ENCODE assay signal across 13 mouse cellular contexts in the genomic region with DNA sequence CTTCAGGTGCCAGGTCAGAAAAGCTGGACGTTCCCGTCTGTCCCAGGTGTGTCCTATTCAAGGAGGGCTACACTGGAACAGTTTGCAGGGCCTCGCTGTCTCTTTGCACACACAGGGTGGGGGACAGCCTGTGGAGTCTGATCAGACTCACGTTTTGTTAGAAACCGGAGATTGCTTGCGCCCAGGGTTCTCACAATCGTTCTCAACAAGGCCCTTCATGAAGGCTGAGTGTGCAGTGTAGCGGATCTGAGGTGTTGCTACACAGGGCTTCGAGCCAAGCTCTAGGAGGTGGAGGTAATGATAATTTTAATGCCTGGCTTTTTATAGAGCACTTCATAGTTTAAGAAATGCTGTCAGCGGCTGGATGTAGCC. TPM values are rescaled to one million over a fixed set of nuclear protein-coding genes. Genes with fewer than 3 reads are reported as not detected.
DNase-seq lines count a peak whose midpoint lies in the region; ATAC-seq and TF ChIP-seq lines count a peak whose summit lies in the region.
"Had no signal": no experiment of that assay in that cellular context is flagged by ENCODE, and none has a peak within 500 bp of the region (broad histone marks: within the 10 kb centered on the region; RNA-seq: fewer than 3 reads in every experiment).

No protein-coding gene starts in this region.

- in situ Hi-C loops in Patski (cut with MboI; ENCODE audit: low pct_unique_long_range_greater_than_20kb): no loop called here

- POLR2A ChIA-PET in Patski (lab: Charles Lee): interaction anchor here (0.6 kb wide), 1 partner anchor 14 kb away, joined by 4 read pairs; no protein-coding TSS in a partner anchor

- no peak for TF ChIP-seq POLR2A in kidney, adult 2 months (IDR thresholded peaks at IDR 0.05; ENCODE audit: low read depth, low read length)

- CTCF ChIA-PET in Patski (lab: Charles Lee): no interaction called here

- H3K27ac ChIP-seq in heart, embryonic 15.5 days: peak overlapping the region; percentile 83
- no peak overlapping the region for H3K27ac ChIP-seq in kidney, adult 2 months (ENCODE audit: insufficient read depth, low read depth, low read length)
- H3K27ac ChIP-seq in limb, embryonic 15.5 days: peak overlapping the region; percentile 92
- H3K27ac ChIP-seq: liver, embryonic 13.5 days had no signal

- no peaks in the 10 kb centered on the region for H3K36me3 ChIP-seq in heart, embryonic 15.5 days
- H3K36me3 ChIP-seq in kidney, adult 2 months (ENCODE audit: control insufficient read depth, insufficient read depth, low read length): no peaks in the 10 kb centered on the region
- H3K36me3 ChIP-seq in limb, embryonic 15.5 days: no peaks in the 10 kb centered on the region
- H3K36me3 ChIP-seq: liver, embryonic 13.5 days had no signal

- DNase-seq in heart, postnatal 25 days (ENCODE audit: low spot score): no peak
- no peak for DNase-seq in Patski (ENCODE audit: low read depth, low spot score)
- DNase-seq in kidney, adult 2 months: peak; percentile 55
- no peak for DNase-seq in right cerebral cortex, adult 18-20 months
- no peak for DNase-seq in frontal cortex, postnatal 10 days (ENCODE audit: low spot score in 2 of 2)
- no peak for DNase-seq in thymus, postnatal 36 days
- DNase-seq: adrenal gland, adult 2 months; B cell, adult 2 months; liver, embryonic 13.5 days; right cerebral cortex, postnatal 25 days had no signal

- H3K9ac ChIP-seq in heart, embryonic 15.5 days: no peak overlapping the region
- H3K9ac ChIP-seq in limb, embryonic 15.5 days: no peak overlapping the region
- H3K9ac ChIP-seq: liver, embryonic 13.5 days had no signal

- intact Hi-C loops in heart, postnatal 25 days (cut with DNase I): no loop called here

- WGBS in heart, embryonic 15.5 days: 34% methylated on average over 10 of the region's 10 CpGs
- WGBS in kidney, adult 2 months: 34% methylated on average over 10 of the region's 10 CpGs
- 26% methylated on average over 10 of the region's 10 CpGs for WGBS in limb, embryonic 15.5 days

- H3K9me3 ChIP-seq in heart, embryonic 15.5 days (replicated peaks): 0 out of 2 replicates have a peak, but pooled peaks cover 5% of the 10 kb centered on the region
- H3K9me3 ChIP-seq in limb, embryonic 15.5 days: no peaks in the 10 kb centered on the region

- no peaks in the 10 kb centered on the region for H3K27me3 ChIP-seq in heart, embryonic 15.5 days
- no peaks in the 10 kb centered on the region for H3K27me3 ChIP-seq in Patski
- H3K27me3 ChIP-seq in kidney, adult 2 months (replicated peaks; ENCODE audit: control insufficient read depth, insufficient read depth, low read length): no peaks in the 10 kb centered on the region
- no peaks in the 10 kb centered on the region for H3K27me3 ChIP-seq in limb, embryonic 15.5 days
- H3K27me3 ChIP-seq: liver, embryonic 13.5 days had no signal

- TF ChIP-seq CTCF in Patski (IDR thresholded peaks at IDR 0.05): no peak
- TF ChIP-seq CTCF in kidney, adult 2 months (conservative IDR thresholded peaks at IDR 0.05; ENCODE audit: insufficient read depth, insufficient read length, low read depth, low read length): no peak

- H3K4me1 ChIP-seq in heart, embryonic 15.5 days (replicated peaks): peaks cover 15% of the 10 kb centered on the region
- H3K4me1 ChIP-seq in kidney, adult 2 months (ENCODE audit: control insufficient read depth, insufficient read depth, low read length): no peaks in the 10 kb centered on the region
- H3K4me1 ChIP-seq in limb, embryonic 15.5 days: peaks cover 28% of the 10 kb centered on the region
- H3K4me1 ChIP-seq: liver, embryonic 13.5 days had no signal

- no peak overlapping the region for H3K4me3 ChIP-seq in heart, embryonic 15.5 days
- no peak overlapping the region for H3K4me3 ChIP-seq in kidney, adult 2 months (ENCODE audit: insufficient read depth, low read depth, low read length)
- no peak overlapping the region for H3K4me3 ChIP-seq in limb, embryonic 15.5 days
- H3K4me3 ChIP-seq: liver, embryonic 13.5 days had no signal

- peak; percentile 74 for ATAC-seq in heart, embryonic 15.5 days (replicated peaks; ENCODE audit: insufficient number of reproducible peaks, insufficient read depth, low FRiP score, low read depth)
- ATAC-seq in Patski: peak; percentile 47
- ATAC-seq in limb, embryonic 15.5 days (ENCODE audit: insufficient number of reproducible peaks, low FRiP score, low TSS enrichment, low read depth): peak; percentile 52
- ATAC-seq: forebrain, embryonic 16.5 days had no signal

- H3K4me2 ChIP-seq in heart, embryonic 15.5 days: peak overlapping the region; percentile 22; the same call in 1 of the 2 replicates
- H3K4me2 ChIP-seq in limb, embryonic 15.5 days: no peak overlapping the region
- H3K4me2 ChIP-seq: liver, embryonic 13.5 days had no signal

RNA-seq across cellular contexts. Expression of a gene that starts 42.5 kb away (rescaled TPM):
- polyA plus RNA-seq in heart, embryonic 15.5 days (2015; fragmentation: Nextera tagmentation; extraction: Ambion mirVana): 22.1 and 24.1 TPM in 2 replicates
- 10 to 100 TPM; 48.1 to 51.9 TPM for total RNA-seq in heart, postnatal 25 days (2021)
- polyA plus RNA-seq in Patski (2021): 53.2 TPM
- polyA plus RNA-seq in kidney, adult 2 months (2012; rRNA removed): 42.2 and 43.6 TPM in 2 replicates
- 28.8 and 32.5 TPM in 2 replicates for polyA plus RNA-seq in limb, embryonic 15.5 days (2015; fragmentation: Nextera tagmentation; extraction: Ambion mirVana)
